Mouse (Mus musculus): ENCODE measurements around the gene Paqr3.

Gene Paqr3

GRCm38 (mm10) chr5:97083701-97084100, 27.7 kb downstream of the Paqr3 start:
- DNase-seq = no peak

GRCm38 (mm10) chr5:97081481-97081880, 29.9 kb downstream of the Paqr3 start:
- peak; percentile 58 for DNase-seq

GRCm38 (mm10) chr5:97078641-97079040, 32.8 kb downstream of the Paqr3 start:
- no peak for DNase-seq

GRCm38 (mm10) chr5:97077676-97078075, 33.7 kb downstream of the Paqr3 start:
- DNase-seq = no peak

GRCm38 (mm10) chr5:97076167-97076566, 35.2 kb downstream of the Paqr3 start:
- no peak for DNase-seq

GRCm38 (mm10) chr5:97075476-97076151, 35.8 kb downstream of the Paqr3 start:
- no peak for DNase-seq

- no peak for DNase-seq
Observed at GRCm38 (mm10) chr5:97065746-97066145, 45.6 kb downstream of the Paqr3 start.

GRCm38 (mm10) chr5:97062041-97062440, 49.4 kb downstream of the Paqr3 start:
- DNase-seq = no peak

- DNase-seq = no peak
Observed at GRCm38 (mm10) chr5:97060864-97061263, 50.5 kb downstream of the Paqr3 start.

GRCm38 (mm10) chr5:97056791-97057450, 54.5 kb downstream of the Paqr3 start:
- no peak for DNase-seq

- DNase-seq = no peak
Observed at GRCm38 (mm10) chr5:97056359-97056758, 55.0 kb downstream of the Paqr3 start.

- DNase-seq = peak; percentile 35
Observed at GRCm38 (mm10) chr5:97055511-97056068, 55.8 kb downstream of the Paqr3 start.

- no peak for DNase-seq
Observed at GRCm38 (mm10) chr5:97054801-97055200, 56.6 kb downstream of the Paqr3 start.

GRCm38 (mm10) chr5:97054166-97054565, 57.2 kb downstream of the Paqr3 start:
- DNase-seq = no peak

- no peak for DNase-seq
Observed at GRCm38 (mm10) chr5:97048905-97049304, 62.5 kb downstream of the Paqr3 start.

- no peak for DNase-seq
Observed at GRCm38 (mm10) chr5:97046680-97047079, 64.7 kb downstream of the Paqr3 start.

- no peak for DNase-seq
Observed at GRCm38 (mm10) chr5:97045260-97045659, 66.1 kb downstream of the Paqr3 start.
